Mouse (Mus musculus): Measurements from ENCODE around the gene Cts8.
A peak's percentile ranks its signal among the peaks of the same experiment; 100 is the strongest.

The Cts8 gene

DNA sequence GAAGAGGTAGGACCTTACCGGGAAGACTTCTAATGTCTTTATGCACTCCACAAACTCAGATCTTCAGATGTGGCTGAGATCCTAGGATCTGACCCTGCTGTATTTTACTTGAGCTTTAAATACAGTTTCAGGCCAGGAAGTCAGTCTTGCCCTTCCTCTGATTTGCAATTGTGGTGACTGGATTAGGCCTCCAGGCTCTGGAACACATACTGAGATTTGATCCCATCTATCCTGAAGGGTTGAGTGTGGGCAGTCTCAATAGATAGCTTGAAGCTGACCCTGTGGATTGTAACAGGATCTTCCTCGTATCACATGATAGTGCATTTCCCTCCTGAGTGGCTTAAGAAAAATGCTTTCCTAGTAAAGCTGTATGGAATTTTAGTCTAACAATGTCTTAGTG is at the start of gene Cts8:
Cts8 (minus strand) TSS at position 101 of the 400 bp plus-strand sequence.
- no peak for DNase-seq (ENCODE audit: low read depth, low spot score)

DNA sequence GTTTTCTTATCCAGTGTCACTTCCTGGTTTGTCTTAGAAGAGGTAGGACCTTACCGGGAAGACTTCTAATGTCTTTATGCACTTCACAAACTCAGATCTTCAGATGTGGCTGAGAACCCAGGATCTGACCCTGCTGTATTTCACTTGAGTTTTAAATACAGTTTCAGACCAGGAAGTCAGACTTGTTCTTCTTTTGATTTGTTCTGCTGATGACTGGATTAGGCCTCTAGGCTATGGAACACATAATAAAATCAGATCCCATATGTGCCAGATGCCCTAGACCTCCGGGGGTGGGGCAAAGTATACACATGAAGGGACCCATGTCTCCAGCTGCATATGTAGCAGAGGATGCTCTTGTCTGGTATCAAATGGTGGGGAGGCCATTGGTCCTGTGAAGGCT is 33.6 kb upstream of the Cts8 start, which contains the start of gene Gm49398:
Gm49398 (minus strand) TSS at position 101 of the 400 bp plus-strand sequence.
- DNase-seq (ENCODE audit: low read depth, low spot score) = no peak

DNA sequence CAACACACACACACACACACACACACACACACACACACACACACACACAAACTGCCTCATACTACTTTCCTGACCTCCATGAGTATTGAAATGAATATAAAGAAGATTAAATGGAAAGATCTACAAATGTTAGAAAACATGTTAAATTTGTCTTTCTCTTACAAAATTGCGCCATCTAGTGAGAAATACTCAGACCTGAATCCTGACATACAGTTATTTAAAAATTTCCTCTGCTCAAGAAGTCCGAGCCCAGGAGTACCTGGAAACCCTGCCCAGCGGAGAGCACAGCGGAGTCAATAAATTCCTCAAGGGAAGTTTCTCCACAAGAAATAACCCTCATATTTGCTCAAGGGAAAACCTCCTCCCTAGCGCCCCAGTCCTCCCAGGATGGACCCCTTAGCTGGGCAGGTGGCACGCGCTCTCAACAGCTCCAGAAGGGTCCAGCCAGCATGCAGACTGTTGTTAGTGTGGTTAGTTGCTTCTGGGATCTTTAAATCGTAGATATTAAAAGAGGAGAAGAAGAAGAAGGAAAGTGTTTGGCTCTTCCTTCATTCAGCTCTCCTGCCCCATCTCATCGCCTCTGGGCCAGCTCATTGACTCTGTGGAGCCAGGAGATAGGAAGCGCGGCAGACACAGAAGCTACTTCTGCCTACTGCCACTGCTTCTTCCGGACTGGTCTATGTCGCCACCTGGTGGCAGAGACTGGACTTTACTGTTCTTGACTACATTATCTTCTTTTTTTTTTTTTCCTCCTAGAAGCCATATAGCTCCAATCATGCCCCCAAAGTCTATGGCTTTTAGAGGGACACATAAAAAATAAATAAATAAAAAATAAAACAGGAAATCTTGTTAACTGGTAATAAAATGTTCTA is 13.8 kb downstream of the Cts8 start:
- DNase-seq (ENCODE audit: low read depth, low spot score) = peak; percentile 24

DNA sequence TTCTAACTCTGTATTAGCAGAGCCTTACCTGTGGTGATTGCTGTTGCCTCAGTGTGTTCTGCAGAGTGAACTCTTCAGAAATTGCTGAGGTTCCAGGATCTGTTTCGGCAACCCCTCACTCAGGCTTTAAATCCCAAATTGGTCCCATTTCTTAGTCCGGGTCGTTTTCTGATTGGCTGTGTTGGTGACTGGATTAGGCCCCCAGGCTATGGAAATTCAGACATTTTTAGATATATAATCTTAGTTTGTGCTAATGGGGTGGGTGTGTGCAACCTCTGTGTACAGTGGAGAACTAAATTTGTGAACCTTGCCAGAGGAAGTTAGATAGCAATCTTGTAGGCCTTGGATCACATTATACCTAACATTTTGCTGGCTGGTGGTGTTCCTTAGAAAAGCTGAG is 51.8 kb downstream of the Cts8 start, which contains the start of gene Cts6:
Cts6 (minus strand) TSS at position 101 of the 400 bp plus-strand sequence.
- no peak for DNase-seq (ENCODE audit: low read depth, low spot score)

All from embryo, embryonic 11.5 days (tissue).